Mouse (Mus musculus) hindbrain, embryonic 11.5 days (tissue): Measurements from ENCODE around the gene Mapk1ip1l. TPM values are rescaled to one million over a fixed set of nuclear protein-coding genes. Genes with fewer than 3 reads are reported as not detected.
A peak's percentile ranks its signal among the peaks of the same experiment; 100 is the strongest.

Experiments used
- ATAC-seq: fragments of 200-750 bp; cut with Nextera tagmentation; 2 replicates; pipeline ENCODE4 v1.8.0; 2017; ENCODE audit warnings: mild to moderate bottlenecking, moderate TSS enrichment, moderate library complexity; ENCODE audit not compliant: low FRiP score
- DNase-seq: peaks from one replicate; pipeline ENCODE4 v3.0.0-alpha.2; 2015; ENCODE audit warnings: low spot score
- H3K27ac ChIP-seq: fragments of 300-500 bp; sonication (generic); 2 replicates; pipeline ENCODE4 v1.5.1; 2014; ENCODE audit warnings: mild to moderate bottlenecking, low read depth, low read length
- H3K27me3 ChIP-seq: fragments of 300-500 bp; sonication (generic); 2 replicates; pipeline ENCODE4 v1.6.1; 2014; ENCODE audit warnings: mild to moderate bottlenecking, low read length, moderate library complexity, mixed read lengths; ENCODE audit not compliant: control insufficient read depth, insufficient read depth
- H3K36me3 ChIP-seq: fragments of 300-500 bp; sonication (generic); 2 replicates; pipeline ENCODE4 v1.6.1; 2014; ENCODE audit warnings: mild to moderate bottlenecking, low read length, moderate library complexity, mixed read lengths; ENCODE audit not compliant: control insufficient read depth, insufficient read depth
- H3K4me1 ChIP-seq: fragments of 300-500 bp; sonication (generic); replicated peaks from 2 replicates; pipeline ENCODE4 v1.6.1; 2014; ENCODE audit warnings: low read length, mixed read lengths; ENCODE audit not compliant: control insufficient read depth, insufficient read depth
- H3K4me2 ChIP-seq: fragments of 300-500 bp; sonication (generic); replicated peaks from 2 replicates; pipeline ENCODE4 v1.6.1; 2014; ENCODE audit warnings: mild to moderate bottlenecking, low read depth, low read length
- H3K4me3 ChIP-seq: fragments of 300-500 bp; sonication (generic); 2 replicates; pipeline ENCODE4 v1.5.1; 2014; ENCODE audit warnings: low read depth, low read length
- H3K9ac ChIP-seq: fragments of 300-500 bp; sonication (generic); 2 replicates; pipeline ENCODE4 v1.6.1; 2014; ENCODE audit warnings: low read depth, low read length
- H3K9me3 ChIP-seq: fragments of 300-500 bp; sonication (generic); 2 replicates; pipeline ENCODE4 v1.6.1; 2016; ENCODE audit warnings: low read length; ENCODE audit not compliant: control insufficient read depth
- WGBS: fragments of 180-500 bp; shearing (Covaris S2); extraction: QIAGEN DNeasy Blood & Tissue Kit; methylation state at CpG from one replicate; pipeline ENCODE4 v1.1.7; 2014; 5-methylcytosine and 5-hydroxymethylcytosine counted together
- polyA plus RNA-seq: library from polyadenylated mRNA; unstranded; fragments of >200 nt; fragmentation: Nextera tagmentation; extraction: Ambion mirVana; gene quantifications from 2 replicates; pipeline ENCODE4 v1.2.1, GENCODE M21; 2014

The Mapk1ip1l gene
- polyA plus RNA-seq, 1 experiment from 2014 or later = 86.4 TPM

DNA sequence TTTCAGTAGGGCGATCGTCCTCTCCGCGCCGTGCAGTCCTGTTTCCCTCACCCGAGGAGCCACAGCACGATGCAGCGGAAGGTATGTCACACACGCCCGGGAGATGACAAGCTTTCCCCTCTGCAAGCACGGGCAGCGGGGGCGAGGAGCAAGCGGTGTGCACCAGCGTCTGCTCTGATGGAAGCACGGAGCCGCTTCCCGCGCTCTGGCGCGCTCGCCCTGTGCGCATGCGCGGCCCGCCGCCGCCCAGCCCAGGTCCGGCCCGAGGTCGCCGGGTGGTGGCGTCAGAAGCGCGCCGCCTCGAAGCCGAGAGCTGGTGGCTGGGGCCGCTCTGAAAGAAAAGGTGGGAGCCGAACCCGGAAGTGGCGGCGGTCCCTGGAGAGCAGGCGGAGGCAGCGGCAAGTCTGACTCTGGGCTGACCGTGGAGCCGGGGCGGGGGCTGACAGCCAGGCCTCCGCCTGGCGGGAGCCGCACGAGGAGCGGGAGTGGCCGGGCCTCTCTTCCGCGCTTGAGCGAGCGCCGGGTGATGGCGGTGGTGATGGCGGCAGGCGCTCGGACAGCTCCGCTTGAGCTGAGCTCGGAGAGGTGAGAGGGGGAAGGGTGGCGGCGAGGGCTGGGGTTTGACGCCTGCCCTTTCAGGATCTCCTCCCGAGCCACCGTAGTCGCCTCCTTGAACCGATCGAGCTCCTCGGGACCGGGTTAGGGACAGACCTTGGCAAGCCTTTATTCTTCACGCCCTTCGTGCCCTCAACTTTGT lies 21.3 kb upstream of the Mapk1ip1l start, which contains the start of the genes Wdhd1 and Socs4:
TSS of gene Wdhd1 (minus strand) at position 221 of the 757 bp plus-strand sequence.
TSS of gene Socs4 (plus strand) at position 295 of the 757 bp plus-strand sequence.
- Histone ChIP-seq H3K9ac (peak within 1 kb of the TSS; percentile 86), H3K9me3 (no peaks in the 10 kb centered on the region), H3K4me1 (no peaks in the 10 kb centered on the region), H3K27ac (peak within 1 kb of the TSS; percentile 94), H3K36me3 (no peaks in the 10 kb centered on the region), H3K4me3 (peak within 1 kb of the TSS; percentile 76), H3K27me3 (no peaks in the 10 kb centered on the region), H3K4me2 (peak within 1 kb of the TSS; percentile 58)
- WGBS = under 1% methylated on average over 76 of the region's 77 CpGs
- peak; percentile 98 for ATAC-seq
- DNase-seq = peak; percentile 97

DNA sequence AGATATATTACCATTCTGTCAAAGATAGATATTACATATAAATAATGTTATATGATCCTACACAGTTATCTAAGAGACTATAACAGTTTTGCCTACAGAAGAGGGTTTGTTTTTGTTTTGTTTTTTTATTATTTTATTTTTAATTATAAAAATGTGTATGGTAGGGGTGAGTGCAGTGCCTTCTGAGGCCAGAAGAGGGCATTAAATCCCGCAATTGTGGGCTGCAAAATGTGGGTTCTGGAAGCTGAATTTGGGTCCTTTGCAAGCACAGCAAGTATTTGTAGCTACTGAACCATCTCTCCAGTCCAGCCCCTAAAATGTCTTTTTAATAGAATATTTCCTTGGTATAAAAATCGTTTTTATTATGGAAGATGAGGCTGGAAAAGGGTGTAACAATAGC lies 19.0 kb upstream of the Mapk1ip1l start:
- no peak overlapping the region for H3K27ac ChIP-seq
- ATAC-seq (no peak), DNase-seq (no peak)
- WGBS = 79% methylated on average over 2 of the region's 2 CpGs
- no peak overlapping the region for H3K4me3 ChIP-seq
- no peaks in the 10 kb centered on the region for H3K9me3 ChIP-seq
- H3K4me1 ChIP-seq = no peaks in the 10 kb centered on the region
- H3K4me2 ChIP-seq = no peak overlapping the region
- H3K9ac ChIP-seq = no peak overlapping the region
- H3K36me3 ChIP-seq = no peaks in the 10 kb centered on the region
- no peaks in the 10 kb centered on the region for H3K27me3 ChIP-seq

GRCm38 (mm10) chr14:47281535-47281934 lies 16.5 kb upstream of the Mapk1ip1l start:
- no peak overlapping the region for H3K4me3 ChIP-seq
- DNase-seq (no peak), ATAC-seq (no peak)
- H3K27ac ChIP-seq = no peak overlapping the region
- H3K36me3 ChIP-seq = no peaks in the 10 kb centered on the region
- no peaks in the 10 kb centered on the region for H3K4me1 ChIP-seq
- no peaks in the 10 kb centered on the region for H3K27me3 ChIP-seq
- 92% methylated on average over 4 of the region's 4 CpGs for WGBS
- H3K9me3 ChIP-seq = no peaks in the 10 kb centered on the region
- no peak overlapping the region for H3K9ac ChIP-seq
- no peak overlapping the region for H3K4me2 ChIP-seq

DNA sequence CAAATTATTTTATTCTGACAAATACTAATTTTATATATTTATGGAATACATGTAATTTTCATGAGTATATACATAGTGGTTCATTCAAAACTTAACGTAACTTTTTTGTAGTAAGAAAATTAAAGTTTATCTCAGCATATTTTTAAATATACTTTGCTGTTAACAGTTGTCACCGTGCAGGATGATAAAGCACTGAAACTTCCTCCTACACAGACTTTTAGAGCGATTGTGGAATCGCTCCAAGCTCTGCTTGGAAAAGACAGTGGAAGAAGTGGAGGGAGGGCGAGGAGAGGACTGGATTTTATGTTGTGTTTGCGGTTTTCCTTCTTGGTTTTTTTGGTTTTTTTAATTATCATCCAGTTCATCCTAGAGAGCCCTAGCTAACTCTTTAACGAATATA lies 14.5 kb upstream of the Mapk1ip1l start:
- Histone ChIP-seq H3K27ac (no peak overlapping the region), H3K9me3 (no peaks in the 10 kb centered on the region), H3K4me3 (no peak overlapping the region), H3K9ac (no peak overlapping the region), H3K36me3 (no peaks in the 10 kb centered on the region), H3K27me3 (no peaks in the 10 kb centered on the region), H3K4me2 (no peak overlapping the region), H3K4me1 (no peaks in the 10 kb centered on the region)
- 95% methylated on average over 7 of the region's 7 CpGs for WGBS
- no peak for ATAC-seq
- no peak for DNase-seq

DNA sequence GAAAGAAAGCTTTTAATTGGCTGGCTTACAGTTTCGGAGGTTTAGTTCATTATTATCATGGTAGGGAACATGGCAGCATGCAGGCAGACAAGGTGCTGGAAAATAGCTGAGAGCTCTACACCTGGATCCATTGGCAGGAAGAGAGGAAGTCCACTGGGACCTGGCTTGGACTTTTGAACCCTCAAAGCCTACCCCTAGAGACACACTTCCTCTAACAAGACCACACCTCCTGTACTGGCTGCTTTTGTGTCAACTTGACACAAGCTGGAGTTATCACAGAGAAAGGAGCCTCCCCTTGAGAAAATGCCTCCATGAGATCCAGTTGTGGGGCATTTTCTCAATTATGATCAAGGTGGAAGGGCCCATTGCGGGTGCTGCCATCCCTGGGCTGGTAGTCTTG lies 12.8 kb upstream of the Mapk1ip1l start:
- WGBS = 100% methylated on average over 2 of the region's 2 CpGs
- no peak overlapping the region for H3K4me3 ChIP-seq

GRCm38 (mm10) chr14:47286215-47286614 lies 11.9 kb upstream of the Mapk1ip1l start:
- 97% methylated on average over 1 of the region's 1 CpGs for WGBS
- Histone ChIP-seq H3K27me3 (no peaks in the 10 kb centered on the region), H3K9ac (no peak overlapping the region), H3K36me3 (no peaks in the 10 kb centered on the region), H3K27ac (no peak overlapping the region), H3K4me3 (no peak overlapping the region), H3K4me1 (no peaks in the 10 kb centered on the region), H3K4me2 (no peak overlapping the region), H3K9me3 (no peaks in the 10 kb centered on the region)
- no peak for DNase-seq
- no peak for ATAC-seq

More for the DNA sequence above, 12.8 kb upstream of the Mapk1ip1l start:
- H3K4me1 ChIP-seq = no peaks in the 10 kb centered on the region
- no peak overlapping the region for H3K4me2 ChIP-seq
- H3K36me3 ChIP-seq = no peaks in the 10 kb centered on the region
- H3K9me3 ChIP-seq = no peaks in the 10 kb centered on the region
- ATAC-seq (no peak), DNase-seq (no peak)
- no peak overlapping the region for H3K9ac ChIP-seq
- H3K27me3 ChIP-seq = no peaks in the 10 kb centered on the region
- H3K27ac ChIP-seq = no peak overlapping the region

GRCm38 (mm10) chr14:47287021-47287420 lies 11.0 kb upstream of the Mapk1ip1l start:
- Histone ChIP-seq H3K9ac (no peak overlapping the region), H3K9me3 (no peaks in the 10 kb centered on the region), H3K36me3 (no peaks in the 10 kb centered on the region), H3K4me2 (no peak overlapping the region), H3K4me1 (no peaks in the 10 kb centered on the region), H3K27ac (no peak overlapping the region), H3K4me3 (no peak overlapping the region), H3K27me3 (no peaks in the 10 kb centered on the region)
- no peak for ATAC-seq
- WGBS = 81% methylated on average over 4 of the region's 5 CpGs
- no peak for DNase-seq

- no peak for DNase-seq
- no peaks in the 10 kb centered on the region for H3K9me3 ChIP-seq
- H3K4me1 ChIP-seq = no peaks in the 10 kb centered on the region
- H3K4me3 ChIP-seq = no peak overlapping the region
- H3K27me3 ChIP-seq = no peaks in the 10 kb centered on the region
- no peaks in the 10 kb centered on the region for H3K36me3 ChIP-seq
- no peak for ATAC-seq
- no peak overlapping the region for H3K27ac ChIP-seq
- WGBS = 94% methylated on average over 1 of the region's 1 CpGs
- H3K4me2 ChIP-seq = no peak overlapping the region
- H3K9ac ChIP-seq = no peak overlapping the region
These were observed 6.3 kb upstream of the Mapk1ip1l start for GRCm38 (mm10) chr14:47291772-47292171.

GRCm38 (mm10) chr14:47294136-47294535 lies 3.9 kb upstream of the Mapk1ip1l start:
- no peaks in the 10 kb centered on the region for H3K36me3 ChIP-seq
- no peak overlapping the region for H3K4me2 ChIP-seq
- no peaks in the 10 kb centered on the region for H3K9me3 ChIP-seq
- H3K9ac ChIP-seq = no peak overlapping the region
- DNase-seq = no peak
- WGBS = 69% methylated on average over 4 of the region's 4 CpGs
- H3K4me3 ChIP-seq = no peak overlapping the region
- no peaks in the 10 kb centered on the region for H3K27me3 ChIP-seq
- H3K4me1 ChIP-seq = no peaks in the 10 kb centered on the region
- no peak for ATAC-seq
- H3K27ac ChIP-seq = 0 out of 2 replicates have a peak overlapping the region, but pooled peaks have one; percentile 11
